Mouse (Mus musculus): ENCODE data around the gene Bcat2. TPM values are rescaled to one million over a fixed set of nuclear protein-coding genes. Genes with fewer than 3 reads are reported as not detected.
A peak's percentile ranks its signal among the peaks of the same experiment; 100 is the strongest.

Gene Bcat2
- polyA plus RNA-seq, 1 experiment from 2014 or later = 84.7 TPM

GRCm38 (mm10) chr7:45597013-45597412 lies 27.1 kb downstream of the Bcat2 start:
- Histone ChIP-seq H3K4me2 (no peak overlapping the region), H3K27me3 (replicated peaks; ENCODE audit: control insufficient read depth, insufficient read depth, low read length) (no peaks in the 10 kb centered on the region), H3K4me3 (ENCODE audit: low read depth, low read length) (no peak overlapping the region), H3K36me3 (ENCODE audit: control insufficient read depth, insufficient read depth, low read length) (no peaks in the 10 kb centered on the region), H3K9ac (ENCODE audit: low read depth, low read length) (no peak overlapping the region), H3K27ac (ENCODE audit: low read depth, low read length) (no peak overlapping the region), H3K4me1 (replicated peaks; ENCODE audit: control insufficient read depth, insufficient read depth, low read length) (peaks cover 6% of the 10 kb centered on the region), H3K9me3 (ENCODE audit: control insufficient read depth, low read length) (no peaks in the 10 kb centered on the region)
- ATAC-seq (replicated peaks; ENCODE audit: low FRiP score) (no peak), DNase-seq (ENCODE audit: low spot score) (no peak)
- 80% methylated on average over 5 of the region's 5 CpGs for WGBS

GRCm38 (mm10) chr7:45597527-45597926 lies 27.6 kb downstream of the Bcat2 start:
- Histone ChIP-seq H3K4me1 (replicated peaks; ENCODE audit: control insufficient read depth, insufficient read depth, low read length) (peaks cover 6% of the 10 kb centered on the region), H3K36me3 (ENCODE audit: control insufficient read depth, insufficient read depth, low read length) (no peaks in the 10 kb centered on the region), H3K4me2 (no peak overlapping the region), H3K27me3 (replicated peaks; ENCODE audit: control insufficient read depth, insufficient read depth, low read length) (no peaks in the 10 kb centered on the region), H3K9me3 (ENCODE audit: control insufficient read depth, low read length) (no peaks in the 10 kb centered on the region), H3K4me3 (ENCODE audit: low read depth, low read length) (no peak overlapping the region), H3K27ac (ENCODE audit: low read depth, low read length) (no peak overlapping the region), H3K9ac (ENCODE audit: low read depth, low read length) (no peak overlapping the region; the same call in 1 of the 2 replicates)
- DNase-seq (ENCODE audit: low spot score) (no peak), ATAC-seq (replicated peaks; ENCODE audit: low FRiP score) (no peak)
- 85% methylated on average over 6 of the region's 6 CpGs for WGBS

GRCm38 (mm10) chr7:45598960-45599879 lies 29.3 kb downstream of the Bcat2 start:
- no peak for ATAC-seq (replicated peaks; ENCODE audit: low FRiP score)
- Histone ChIP-seq H3K27me3 (replicated peaks; ENCODE audit: control insufficient read depth, insufficient read depth, low read length) (no peaks in the 10 kb centered on the region), H3K4me3 (ENCODE audit: low read depth, low read length) (no peak overlapping the region), H3K36me3 (ENCODE audit: control insufficient read depth, insufficient read depth, low read length) (no peaks in the 10 kb centered on the region), H3K9ac (ENCODE audit: low read depth, low read length) (no peak overlapping the region), H3K4me1 (replicated peaks; ENCODE audit: control insufficient read depth, insufficient read depth, low read length) (peaks cover 6% of the 10 kb centered on the region), H3K27ac (ENCODE audit: low read depth, low read length) (no peak overlapping the region), H3K9me3 (ENCODE audit: control insufficient read depth, low read length) (no peaks in the 10 kb centered on the region), H3K4me2 (peak overlapping the region; percentile 29; the same call in 1 of the 2 replicates)
- 45% methylated on average over 18 of the region's 18 CpGs for WGBS
- no peak for DNase-seq (ENCODE audit: low spot score)

- no peaks in the 10 kb centered on the region for H3K27me3 ChIP-seq (replicated peaks; ENCODE audit: control insufficient read depth, insufficient read depth, low read length)
- no peak overlapping the region for H3K4me2 ChIP-seq
- no peak overlapping the region for H3K27ac ChIP-seq (ENCODE audit: low read depth, low read length)
- H3K4me3 ChIP-seq (ENCODE audit: low read depth, low read length) = no peak overlapping the region
- no peak for DNase-seq (ENCODE audit: low spot score)
- WGBS = 73% methylated on average over 9 of the region's 9 CpGs
- ATAC-seq (replicated peaks; ENCODE audit: low FRiP score) = no peak
- no peak overlapping the region for H3K9ac ChIP-seq (ENCODE audit: low read depth, low read length)
- no peaks in the 10 kb centered on the region for H3K36me3 ChIP-seq (ENCODE audit: control insufficient read depth, insufficient read depth, low read length)
- H3K4me1 ChIP-seq (replicated peaks; ENCODE audit: control insufficient read depth, insufficient read depth, low read length) = no peaks in the 10 kb centered on the region
- no peaks in the 10 kb centered on the region for H3K9me3 ChIP-seq (ENCODE audit: control insufficient read depth, low read length)
Measured at GRCm38 (mm10) chr7:45605704-45606289, 35.8 kb downstream of the Bcat2 start.

DNA sequence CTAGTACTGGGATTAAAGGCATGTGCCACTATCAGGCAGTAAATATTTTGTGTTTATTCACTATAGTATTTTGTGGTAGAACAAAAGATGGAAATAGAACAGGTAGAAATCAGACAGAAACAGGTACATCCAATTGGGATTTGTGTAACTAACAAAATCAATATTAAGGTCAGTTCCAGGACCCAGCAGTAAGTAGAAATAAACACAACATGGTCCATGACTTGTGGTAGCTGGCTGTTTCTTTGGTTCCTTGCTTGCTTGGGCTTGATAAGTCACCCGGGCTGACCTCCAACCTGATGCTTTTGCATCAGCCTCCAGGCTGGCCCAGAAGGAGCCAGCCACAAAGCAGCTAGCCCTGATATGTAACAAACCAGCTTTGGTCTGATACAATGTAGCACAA lies 39.6 kb downstream of the Bcat2 start:
- Histone ChIP-seq H3K27me3 (replicated peaks; ENCODE audit: control insufficient read depth, insufficient read depth, low read length) (no peaks in the 10 kb centered on the region; the same call in 1 of the 2 replicates), H3K36me3 (ENCODE audit: control insufficient read depth, insufficient read depth, low read length) (no peaks in the 10 kb centered on the region), H3K9ac (ENCODE audit: low read depth, low read length) (no peak overlapping the region), H3K4me1 (replicated peaks; ENCODE audit: control insufficient read depth, insufficient read depth, low read length) (no peaks in the 10 kb centered on the region), H3K9me3 (ENCODE audit: control insufficient read depth, low read length) (no peaks in the 10 kb centered on the region), H3K4me3 (ENCODE audit: low read depth, low read length) (no peak overlapping the region), H3K27ac (ENCODE audit: low read depth, low read length) (no peak overlapping the region), H3K4me2 (no peak overlapping the region)
- ATAC-seq (replicated peaks; ENCODE audit: low FRiP score) (no peak), DNase-seq (ENCODE audit: low spot score) (no peak)
- WGBS = 44% methylated on average over 1 of the region's 1 CpGs

DNA sequence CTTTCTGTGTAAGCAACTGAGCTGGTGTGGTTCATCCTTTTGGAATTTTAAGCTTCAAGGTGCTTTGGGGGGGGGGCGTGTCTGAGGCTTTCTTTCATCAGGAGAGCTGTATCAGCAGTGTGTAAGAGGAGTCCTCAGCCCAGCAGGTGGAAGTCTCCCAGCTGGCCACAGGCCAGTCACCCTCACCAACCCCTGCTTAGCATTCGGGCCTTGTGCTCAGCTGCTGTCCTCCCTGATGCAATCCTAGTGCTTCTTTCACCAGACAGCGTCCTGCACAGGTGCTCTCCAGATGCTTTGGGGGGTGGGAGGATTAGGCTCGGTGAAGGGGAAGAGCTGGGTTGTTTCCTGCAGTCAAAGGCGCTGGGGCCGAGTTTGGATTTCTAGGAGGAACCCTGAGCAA lies 46.3 kb downstream of the Bcat2 start:
- H3K4me1 ChIP-seq (replicated peaks; ENCODE audit: control insufficient read depth, insufficient read depth, low read length) = peaks cover 3% of the 10 kb centered on the region
- H3K9ac ChIP-seq (ENCODE audit: low read depth, low read length) = no peak overlapping the region
- no peaks in the 10 kb centered on the region for H3K9me3 ChIP-seq (ENCODE audit: control insufficient read depth, low read length)
- H3K4me3 ChIP-seq (ENCODE audit: low read depth, low read length) = no peak overlapping the region
- no peak overlapping the region for H3K4me2 ChIP-seq
- H3K36me3 ChIP-seq (ENCODE audit: control insufficient read depth, insufficient read depth, low read length) = no peaks in the 10 kb centered on the region
- 25% methylated on average over 6 of the region's 6 CpGs for WGBS
- no peak overlapping the region for H3K27ac ChIP-seq (ENCODE audit: low read depth, low read length)
- peaks cover 45% of the 10 kb centered on the region for H3K27me3 ChIP-seq (replicated peaks; ENCODE audit: control insufficient read depth, insufficient read depth, low read length)
- DNase-seq (ENCODE audit: low spot score) (no peak), ATAC-seq (replicated peaks; ENCODE audit: low FRiP score) (no peak)

GRCm38 (mm10) chr7:45617042-45617695 lies 47.2 kb downstream of the Bcat2 start, which contains the start of gene Fut1:
Gene Fut1, plus strand, starts transcription at chr7:45617289.
- no peak for ATAC-seq (replicated peaks; ENCODE audit: low FRiP score)
- H3K27me3 ChIP-seq (replicated peaks; ENCODE audit: control insufficient read depth, insufficient read depth, low read length) = peaks cover 45% of the 10 kb centered on the region

GRCm38 (mm10) chr7:45618316-45618715 lies 48.4 kb downstream of the Bcat2 start:
- Histone ChIP-seq H3K4me2 (no peak overlapping the region), H3K36me3 (ENCODE audit: control insufficient read depth, insufficient read depth, low read length) (no peaks in the 10 kb centered on the region; the same call in 1 of the 2 replicates), H3K4me3 (ENCODE audit: low read depth, low read length) (no peak overlapping the region), H3K4me1 (replicated peaks; ENCODE audit: control insufficient read depth, insufficient read depth, low read length) (peaks cover 3% of the 10 kb centered on the region), H3K27me3 (replicated peaks; ENCODE audit: control insufficient read depth, insufficient read depth, low read length) (peaks cover 45% of the 10 kb centered on the region), H3K27ac (ENCODE audit: low read depth, low read length) (no peak overlapping the region), H3K9ac (ENCODE audit: low read depth, low read length) (no peak overlapping the region), H3K9me3 (ENCODE audit: control insufficient read depth, low read length) (no peaks in the 10 kb centered on the region)
- 73% methylated on average over 5 of the region's 5 CpGs for WGBS
- ATAC-seq (replicated peaks; ENCODE audit: low FRiP score) (no peak), DNase-seq (ENCODE audit: low spot score) (no peak)

More at GRCm38 (mm10) chr7:45617042-45617695, 47.2 kb downstream of the Bcat2 start, which contains the start of gene Fut1:
- Histone ChIP-seq H3K27ac (ENCODE audit: low read depth, low read length) (no peak within 1 kb of the TSS), H3K9ac (ENCODE audit: low read depth, low read length) (no peak within 1 kb of the TSS), H3K4me1 (replicated peaks; ENCODE audit: control insufficient read depth, insufficient read depth, low read length) (peaks cover 3% of the 10 kb centered on the region), H3K9me3 (ENCODE audit: control insufficient read depth, low read length) (no peaks in the 10 kb centered on the region), H3K4me3 (ENCODE audit: low read depth, low read length) (no peak within 1 kb of the TSS), H3K36me3 (ENCODE audit: control insufficient read depth, insufficient read depth, low read length) (no peaks in the 10 kb centered on the region), H3K4me2 (peak within 1 kb of the TSS; percentile 22; the same call in 1 of the 2 replicates)
- no peak for DNase-seq (ENCODE audit: low spot score)
- WGBS = 8% methylated on average over 31 of the region's 31 CpGs

Data from liver, embryonic 11.5 days (tissue).